Mouse (Mus musculus): ENCODE data around the gene Xpo5.

The Xpo5 gene

DNA sequence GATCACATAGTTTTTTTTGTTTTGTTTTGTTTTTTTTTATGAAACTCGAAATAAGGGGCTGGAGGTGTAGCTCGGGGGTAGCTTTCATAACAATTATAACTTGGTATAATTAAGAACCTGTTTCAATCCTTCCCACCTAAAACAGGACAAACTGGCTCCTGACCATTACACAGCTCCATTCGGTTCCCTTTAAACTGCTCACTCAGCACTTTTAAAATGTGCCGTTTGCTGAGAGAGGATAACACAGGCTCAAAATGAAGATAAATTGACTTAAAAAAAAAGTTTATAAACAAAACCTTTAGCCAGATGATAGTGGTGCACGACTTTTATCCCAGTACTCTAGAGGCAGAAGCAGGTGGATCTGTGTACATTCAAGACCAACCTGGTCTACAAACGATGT is 82.8 kb downstream of the Xpo5 start:
- no peak for DNase-seq (ENCODE audit: low spot score)

DNA sequence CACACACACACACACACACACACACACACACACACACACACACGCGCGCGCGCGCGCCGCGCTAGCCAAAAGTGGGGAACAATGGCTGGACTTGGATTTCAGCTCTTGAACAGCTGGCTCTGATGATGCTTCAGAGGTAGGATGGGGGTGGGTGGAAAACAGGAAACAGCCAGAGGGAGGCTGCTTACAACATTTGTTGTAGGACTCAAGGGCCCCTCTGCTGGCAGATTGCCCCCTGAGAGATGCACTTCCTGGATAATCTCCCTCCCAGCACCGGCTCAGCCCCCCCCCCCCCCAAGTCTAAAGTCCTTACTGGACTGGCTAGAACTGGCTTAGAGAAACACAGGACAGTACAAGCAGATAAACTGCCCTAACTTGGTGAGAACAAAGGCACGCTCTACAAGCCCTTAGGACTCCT is 85.1 kb downstream of the Xpo5 start:
- no peak for DNase-seq (ENCODE audit: low spot score)

Data from urinary bladder, postnatal 10 days (tissue).